Mouse (Mus musculus) small intestine, adult 2 months (tissue): Measurements from ENCODE around the gene Bdkrb1.

Source experiments
- CTCF ChIP-seq: fragments of 200-500 bp; IDR thresholded peaks from 2 replicates; pipeline ENCODE4 v1.5.1; 2012; ENCODE audit warnings: low read depth, mild to moderate bottlenecking, control low read depth, inconsistent platforms, low read length, moderate library complexity, mixed read lengths; ENCODE audit not compliant: insufficient replicate concordance, insufficient read length; ENCODE audit errors: extremely low read depth
- POLR2A ChIP-seq: fragments of 200-500 bp; IDR thresholded peaks from 2 replicates; pipeline ENCODE4 v1.6.1; 2012; ENCODE audit warnings: low read depth, mild to moderate bottlenecking, control low read depth, inconsistent platforms, low read length, moderate library complexity

- TF ChIP-seq POLR2A (no peak), CTCF (no peak)
These were observed 8.2 kb downstream of the Bdkrb1 start for GRCm38 (mm10) chr12:105611045-105611444.
